Mouse (Mus musculus): ENCODE results near the gene Rwdd2a.

DNA sequence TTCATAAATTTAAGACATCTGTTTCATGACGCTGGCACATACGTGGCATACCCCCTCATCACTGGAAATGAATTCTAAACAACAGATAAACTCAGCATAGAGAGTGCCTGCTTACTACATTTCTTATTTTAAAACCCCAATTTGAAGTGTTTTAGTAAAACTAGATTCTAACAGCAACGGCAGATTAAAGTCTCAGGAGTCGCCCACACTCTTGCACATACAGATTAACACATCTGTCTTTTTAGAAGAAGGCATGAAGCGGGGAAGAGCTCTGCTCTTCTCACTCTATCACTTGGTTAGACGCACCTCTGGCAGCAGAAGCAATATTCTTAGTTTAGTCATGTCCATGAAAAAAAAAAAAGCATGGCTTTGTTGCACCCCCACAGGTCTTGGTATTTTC, 3.4 kb downstream of the Rwdd2a start:
- TF ChIP-seq CTCF (conservative IDR thresholded peaks at IDR 0.05; ENCODE audit: insufficient read depth, insufficient read length, low read depth, low read length) (no peak), POLR2A (IDR thresholded peaks at IDR 0.05; ENCODE audit: low read depth, low read length) (no peak)
